Mouse (Mus musculus) E14TG2a.4 (cell line): ENCODE data around the gene Lfng.

ENCODE experiments used
- H3K27me3 ChIP-seq: 2 replicates; pipeline ENCODE4 v1.6.1; 2014; ENCODE audit warnings: low read length, control low read depth; ENCODE audit not compliant: insufficient read depth
- H3K36me3 ChIP-seq: 2 replicates; pipeline ENCODE4 v1.6.1; 2014; ENCODE audit warnings: low read length, control low read depth; ENCODE audit not compliant: insufficient read depth
- H3K4me1 ChIP-seq: replicated peaks from 2 replicates; pipeline ENCODE4 v1.6.1; 2014; ENCODE audit warnings: low read depth, low read length, control low read depth
- H3K4me3 ChIP-seq: replicated peaks from 2 replicates; pipeline ENCODE4 v1.5.1; 2014; ENCODE audit warnings: mild to moderate bottlenecking, low read length
- H3K9me3 ChIP-seq: 2 replicates; pipeline ENCODE4 v1.6.1; 2014; ENCODE audit warnings: low read length, control low read depth
- CTCF ChIP-seq: conservative IDR thresholded peaks from 2 replicates; pipeline ENCODE4 v1.5.1; 2014; ENCODE audit warnings: low read length
- NANOG ChIP-seq: IDR thresholded peaks from 2 replicates; pipeline ENCODE4 v1.6.1; 2014; ENCODE audit warnings: borderline replicate concordance, low read length, mixed read lengths
- POU5F1 ChIP-seq: IDR thresholded peaks from 2 replicates; pipeline ENCODE4 v1.6.1; 2014; ENCODE audit warnings: low read length, borderline replicate concordance

Gene Lfng

DNA sequence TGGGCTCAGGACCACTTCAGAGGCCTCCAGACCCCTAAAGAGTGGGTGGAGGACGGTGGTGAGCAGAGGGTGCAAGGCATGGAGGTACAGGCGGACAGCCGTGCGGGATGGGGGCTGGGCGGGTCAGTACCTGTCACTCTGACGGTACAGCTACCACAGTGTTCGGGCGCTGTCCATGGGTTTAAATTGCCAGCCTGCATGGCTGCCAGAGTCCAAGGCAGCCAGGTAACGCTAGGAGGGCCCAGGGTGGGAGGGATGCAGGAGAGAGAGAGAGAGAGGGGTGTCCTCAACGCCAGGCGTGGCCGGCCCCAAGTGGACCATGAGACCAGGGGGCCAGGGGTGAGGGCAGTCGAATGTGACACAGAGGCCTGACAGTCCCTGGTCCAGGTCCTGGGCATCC lies 17.8 kb downstream of the Lfng start:
- H3K4me1 ChIP-seq = peaks cover 17% of the 10 kb centered on the region
- TF ChIP-seq CTCF (no peak), NANOG (no peak), POU5F1 (no peak)
- H3K36me3 ChIP-seq = peaks cover 45% of the 10 kb centered on the region
- H3K27me3 ChIP-seq = no peaks in the 10 kb centered on the region
- no peaks in the 10 kb centered on the region for H3K9me3 ChIP-seq
- H3K4me3 ChIP-seq = no peak overlapping the region

DNA sequence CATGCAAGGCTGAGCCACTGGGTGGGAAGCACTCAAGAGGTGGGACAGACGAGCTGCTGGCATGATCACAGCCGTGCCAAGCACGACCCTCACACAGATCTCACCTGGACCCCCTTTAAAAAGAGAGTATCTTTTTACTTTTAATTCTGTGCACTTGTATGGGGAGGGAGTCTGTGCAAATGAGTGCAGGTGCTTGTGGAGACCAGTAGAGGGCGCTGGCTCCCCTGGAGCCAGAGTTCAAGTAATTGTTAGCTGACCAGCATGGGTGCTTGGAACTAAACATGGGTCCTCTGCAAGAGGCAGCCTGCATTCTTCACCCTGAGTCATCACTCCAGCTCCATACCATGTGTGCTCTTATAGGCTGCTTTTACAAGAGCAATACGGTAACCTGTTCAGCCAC lies 20.5 kb downstream of the Lfng start:
- Histone ChIP-seq H3K4me1 (peaks cover 6% of the 10 kb centered on the region; the same call in 1 of the 2 replicates), H3K9me3 (no peaks in the 10 kb centered on the region), H3K4me3 (no peak overlapping the region), H3K27me3 (no peaks in the 10 kb centered on the region), H3K36me3 (peaks cover 52% of the 10 kb centered on the region)
- peak; percentile 47 for TF ChIP-seq CTCF
- no peak for TF ChIP-seq NANOG

DNA sequence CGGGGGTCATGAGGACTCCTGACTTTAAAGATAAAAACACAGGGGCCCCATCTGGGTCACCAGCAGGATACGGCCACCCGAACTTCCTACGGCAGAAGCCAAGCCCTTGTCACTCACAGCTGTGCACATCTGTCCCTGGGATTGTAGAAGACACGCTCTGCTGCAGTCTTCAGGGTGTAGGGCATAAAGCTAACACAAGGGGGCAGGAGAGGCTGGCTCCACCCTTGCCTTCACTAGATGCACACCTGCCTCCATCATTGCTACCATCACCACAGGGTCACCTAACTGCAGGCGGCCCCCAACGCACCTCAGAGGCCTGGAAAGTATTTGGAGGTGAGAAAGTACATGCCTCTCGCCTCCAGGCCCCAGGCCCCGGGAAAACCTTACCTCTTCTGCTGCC lies 21.9 kb downstream of the Lfng start:
- peaks cover 12% of the 10 kb centered on the region for H3K4me1 ChIP-seq
- no peak for TF ChIP-seq POU5F1
- no peak for TF ChIP-seq NANOG
- peak; percentile 47 for TF ChIP-seq CTCF
- no peak overlapping the region for H3K4me3 ChIP-seq
- peaks cover 60% of the 10 kb centered on the region for H3K36me3 ChIP-seq
- no peaks in the 10 kb centered on the region for H3K27me3 ChIP-seq
- no peaks in the 10 kb centered on the region for H3K9me3 ChIP-seq

DNA sequence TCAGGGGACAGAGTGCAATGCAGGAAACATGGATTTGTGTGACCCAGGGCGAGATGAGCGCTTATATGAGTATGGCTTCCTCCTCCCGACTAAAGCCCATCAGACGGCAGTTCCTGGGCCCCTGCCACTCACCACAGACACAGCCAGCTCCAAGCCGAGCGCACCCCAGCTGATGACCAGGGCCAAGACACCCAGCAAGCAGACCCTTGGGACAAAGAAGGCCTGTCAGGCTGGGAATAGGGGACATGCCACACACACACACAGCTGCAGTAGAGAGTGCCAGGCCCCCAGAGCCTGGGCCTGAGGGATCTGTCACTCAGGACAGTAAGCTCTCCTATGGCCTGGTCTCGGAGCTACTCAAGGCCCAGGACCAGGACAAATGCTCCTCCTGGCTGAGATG lies 26.3 kb downstream of the Lfng start:
- H3K4me3 ChIP-seq = no peak overlapping the region
- TF ChIP-seq NANOG (no peak), POU5F1 (no peak), CTCF (no peak)
- no peaks in the 10 kb centered on the region for H3K9me3 ChIP-seq
- peaks cover 46% of the 10 kb centered on the region for H3K4me1 ChIP-seq
- H3K36me3 ChIP-seq = peaks cover 38% of the 10 kb centered on the region
- H3K27me3 ChIP-seq = no peaks in the 10 kb centered on the region

DNA sequence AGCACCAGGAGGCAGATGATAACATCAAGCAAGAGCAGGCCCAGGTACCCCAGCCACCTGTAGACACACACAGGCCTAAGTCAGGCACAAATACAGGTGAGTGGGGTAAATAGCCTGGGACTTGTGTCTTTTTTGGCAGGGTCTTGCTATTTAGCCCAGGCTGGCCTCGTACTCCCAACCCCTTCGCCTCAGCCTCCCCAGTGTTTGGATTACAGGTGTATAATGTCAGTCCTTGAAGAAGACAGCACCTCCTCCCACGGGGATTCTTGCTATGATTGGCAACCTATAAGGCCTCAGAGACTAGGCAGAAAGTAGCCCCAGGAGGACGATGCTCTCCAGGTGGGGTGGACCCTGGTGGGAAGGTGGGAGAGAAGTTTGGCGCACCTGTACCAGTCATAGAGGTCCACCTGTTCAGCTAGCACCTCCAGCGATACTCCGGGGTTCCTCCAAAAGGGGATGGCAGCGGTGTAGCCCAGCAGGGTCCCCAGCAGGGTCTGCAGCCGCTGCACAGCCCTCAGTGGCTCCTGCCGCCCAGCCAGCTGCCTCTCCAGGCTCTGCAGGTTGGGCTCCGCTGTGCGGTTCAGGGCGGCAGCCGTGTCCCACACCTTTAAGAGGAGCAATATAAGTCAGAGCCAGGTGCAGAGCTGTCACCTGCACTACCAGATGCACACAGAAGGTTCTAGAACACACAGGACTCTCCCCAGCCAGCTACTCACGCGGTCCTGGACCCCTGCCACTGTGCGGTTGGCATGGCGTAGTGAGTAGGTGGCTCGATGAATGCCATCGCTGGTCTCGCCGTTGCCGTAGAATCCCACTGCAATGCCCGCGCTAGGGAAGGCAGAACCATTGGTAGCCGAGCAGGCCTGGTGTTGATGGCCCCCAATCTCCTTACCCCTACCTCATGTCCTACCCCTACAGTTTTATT lies 27.9 kb downstream of the Lfng start:
- H3K36me3 ChIP-seq = peaks cover 27% of the 10 kb centered on the region
- H3K27me3 ChIP-seq = no peaks in the 10 kb centered on the region
- TF ChIP-seq POU5F1 (no peak), CTCF (no peak), NANOG (no peak)
- H3K4me1 ChIP-seq = peaks cover 55% of the 10 kb centered on the region
- H3K9me3 ChIP-seq = no peaks in the 10 kb centered on the region
- peak overlapping the region; percentile 37 for H3K4me3 ChIP-seq

DNA sequence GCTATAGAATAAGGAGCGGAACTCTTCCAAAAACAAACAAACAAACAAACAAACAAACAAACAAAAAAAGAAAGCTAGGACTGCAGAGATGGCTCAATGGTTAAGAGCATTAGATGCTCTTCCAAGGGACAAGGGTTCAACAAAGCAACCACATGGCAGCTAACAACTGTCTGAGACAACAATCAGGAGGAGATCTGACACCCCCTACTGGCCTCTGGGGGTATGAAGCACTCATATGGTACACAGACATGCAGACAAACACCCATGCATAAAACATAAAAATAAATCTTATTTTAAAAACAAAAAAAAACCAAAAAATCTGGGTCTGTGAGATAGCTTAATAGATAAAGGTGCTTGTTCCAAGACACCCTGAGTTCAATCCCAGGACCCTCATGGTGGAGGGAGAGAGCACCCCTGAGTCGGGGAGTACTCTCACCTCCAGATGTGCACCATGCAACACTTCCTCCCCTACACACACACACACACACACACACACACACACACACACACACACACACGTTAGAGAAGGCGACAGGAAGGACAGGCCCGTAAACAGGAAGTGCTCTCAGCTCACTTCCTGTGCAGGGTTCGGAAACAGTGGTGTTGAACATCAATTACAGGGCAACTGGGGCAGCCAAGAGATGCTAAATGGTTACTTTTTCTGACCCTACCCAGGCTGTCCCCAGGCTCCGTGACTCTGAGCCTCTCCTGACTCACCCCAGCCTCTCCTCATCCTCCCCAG lies 29.4 kb downstream of the Lfng start:
- Histone ChIP-seq H3K27me3 (no peaks in the 10 kb centered on the region), H3K36me3 (peaks cover 20% of the 10 kb centered on the region), H3K4me1 (peaks cover 56% of the 10 kb centered on the region), H3K4me3 (no peak overlapping the region; the same call in 1 of the 2 replicates), H3K9me3 (no peaks in the 10 kb centered on the region)
- no peak for TF ChIP-seq POU5F1
- TF ChIP-seq CTCF = peak; percentile 66
- TF ChIP-seq NANOG = no peak

DNA sequence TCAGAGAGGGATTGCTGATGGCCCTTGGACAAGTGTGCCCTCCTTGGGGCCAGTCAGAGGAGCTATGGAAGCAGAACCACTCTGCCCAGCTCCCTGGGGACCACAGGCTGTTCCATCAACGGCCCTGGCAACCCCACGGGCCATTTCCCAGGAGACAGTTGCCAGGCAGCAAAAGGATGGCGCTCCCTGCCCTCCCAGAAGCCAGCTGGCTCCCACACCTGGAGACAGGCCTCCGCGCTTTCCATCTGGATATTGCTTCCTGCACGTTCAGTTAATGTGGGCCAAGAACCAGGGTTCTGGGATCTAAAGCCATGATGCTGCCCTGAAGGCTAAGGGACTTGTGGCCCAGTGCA lies 29.9 kb downstream of the Lfng start:
- TF ChIP-seq CTCF = no peak
- no peak for TF ChIP-seq NANOG
- TF ChIP-seq POU5F1 = no peak
- no peaks in the 10 kb centered on the region for H3K27me3 ChIP-seq
- H3K9me3 ChIP-seq = no peaks in the 10 kb centered on the region
- peaks cover 20% of the 10 kb centered on the region for H3K36me3 ChIP-seq
- peaks cover 56% of the 10 kb centered on the region for H3K4me1 ChIP-seq
- no peak overlapping the region for H3K4me3 ChIP-seq

DNA sequence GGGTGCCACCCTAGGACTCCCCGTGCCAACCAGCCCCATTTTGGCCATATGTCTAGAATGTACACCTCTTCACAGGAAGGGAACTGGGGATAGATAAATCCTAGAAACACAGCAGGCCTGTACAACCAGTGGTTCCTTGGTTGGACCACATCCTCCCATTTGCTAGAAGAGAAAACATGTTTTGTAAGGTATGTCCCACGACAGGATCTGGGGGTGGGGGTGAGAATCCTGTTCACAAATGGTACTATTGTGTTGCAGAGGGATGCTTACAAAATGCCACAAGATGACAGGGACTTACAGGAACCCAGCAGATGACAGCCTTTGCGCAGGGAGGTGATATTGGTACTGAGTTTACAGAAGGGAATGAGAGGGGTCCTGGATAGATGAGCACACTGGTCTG lies 30.9 kb downstream of the Lfng start:
- Histone ChIP-seq H3K4me3 (no peak overlapping the region), H3K4me1 (peaks cover 56% of the 10 kb centered on the region), H3K36me3 (peaks cover 13% of the 10 kb centered on the region), H3K9me3 (no peaks in the 10 kb centered on the region), H3K27me3 (no peaks in the 10 kb centered on the region)
- TF ChIP-seq NANOG (no peak), CTCF (no peak), POU5F1 (no peak)
